Mouse (Mus musculus): ENCODE results near the gene Fgfr2. TPM values are rescaled to one million over a fixed set of nuclear protein-coding genes. Genes with fewer than 3 reads are reported as not detected.

Fgfr2 gene
- polyA plus RNA-seq, 1 experiment from 2014 or later = 11.4 TPM

GRCm38 (mm10) chr7:130757326-130757865 lies 2365.8 kb downstream of the Fgfr2 start:
- WGBS (ENCODE audit: insufficient replicate concordance) = 49% methylated on average over 11 of the region's 11 CpGs
- Histone ChIP-seq H3K27me3 (ENCODE audit: control insufficient read depth, insufficient read depth, low read depth, low read length) (no peaks in the 10 kb centered on the region), H3K36me3 (ENCODE audit: control insufficient read depth, insufficient read depth) (no peaks in the 10 kb centered on the region), H3K4me2 (ENCODE audit: low read depth, low read length) (no peak overlapping the region), H3K27ac (ENCODE audit: low read length) (no peak overlapping the region), H3K4me3 (ENCODE audit: low read depth, low read length) (no peak overlapping the region), H3K4me1 (ENCODE audit: control insufficient read depth, low read depth, low read length) (no peaks in the 10 kb centered on the region), H3K9me3 (replicated peaks; ENCODE audit: control insufficient read depth, low read length) (no peaks in the 10 kb centered on the region), H3K9ac (ENCODE audit: low read depth, low read length) (no peak overlapping the region)
- no peak for ATAC-seq (ENCODE audit: low read depth)

- ATAC-seq (ENCODE audit: low read depth) = no peak
- Histone ChIP-seq H3K4me1 (ENCODE audit: control insufficient read depth, low read depth, low read length) (no peaks in the 10 kb centered on the region), H3K4me2 (ENCODE audit: low read depth, low read length) (no peak overlapping the region), H3K9ac (ENCODE audit: low read depth, low read length) (no peak overlapping the region), H3K9me3 (replicated peaks; ENCODE audit: control insufficient read depth, low read length) (no peaks in the 10 kb centered on the region), H3K36me3 (ENCODE audit: control insufficient read depth, insufficient read depth) (no peaks in the 10 kb centered on the region), H3K27me3 (ENCODE audit: control insufficient read depth, insufficient read depth, low read depth, low read length) (no peaks in the 10 kb centered on the region), H3K4me3 (ENCODE audit: low read depth, low read length) (no peak overlapping the region), H3K27ac (ENCODE audit: low read length) (no peak overlapping the region)
- WGBS (ENCODE audit: insufficient replicate concordance) = 41% methylated on average over 7 of the region's 7 CpGs
Observed at GRCm38 (mm10) chr7:130756343-130756835, 2366.8 kb downstream of the Fgfr2 start.

DNA sequence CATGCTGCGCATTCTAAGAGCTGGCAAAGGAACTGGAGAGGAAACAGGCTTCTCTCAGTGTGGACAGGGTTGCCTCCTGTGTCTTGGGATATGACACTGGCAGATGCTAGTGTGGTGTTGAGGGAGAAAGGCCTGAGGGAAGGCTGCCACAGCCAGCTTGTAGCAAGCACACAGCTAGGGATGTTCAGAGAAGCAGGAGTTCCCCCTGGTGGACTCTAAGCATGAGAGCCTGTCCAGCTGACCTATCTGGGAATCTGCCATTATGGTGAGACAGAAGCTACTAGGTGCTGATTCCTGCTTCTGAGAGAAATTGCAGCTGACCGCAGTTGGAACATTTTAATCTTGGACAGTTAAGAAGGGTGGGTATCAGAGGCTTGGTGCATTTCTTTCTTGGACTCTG lies 2368.4 kb downstream of the Fgfr2 start:
- Histone ChIP-seq H3K36me3 (ENCODE audit: control insufficient read depth, insufficient read depth) (no peaks in the 10 kb centered on the region), H3K9ac (ENCODE audit: low read depth, low read length) (no peak overlapping the region), H3K9me3 (replicated peaks; ENCODE audit: control insufficient read depth, low read length) (no peaks in the 10 kb centered on the region), H3K4me3 (ENCODE audit: low read depth, low read length) (no peak overlapping the region), H3K27me3 (ENCODE audit: control insufficient read depth, insufficient read depth, low read depth, low read length) (no peaks in the 10 kb centered on the region), H3K27ac (ENCODE audit: low read length) (no peak overlapping the region), H3K4me2 (ENCODE audit: low read depth, low read length) (no peak overlapping the region), H3K4me1 (ENCODE audit: control insufficient read depth, low read depth, low read length) (no peaks in the 10 kb centered on the region)
- 70% methylated on average over 2 of the region's 2 CpGs for WGBS (ENCODE audit: insufficient replicate concordance)
- ATAC-seq (ENCODE audit: low read depth) = no peak

GRCm38 (mm10) chr7:130751678-130752077 lies 2371.5 kb downstream of the Fgfr2 start:
- 61% methylated on average over 8 of the region's 9 CpGs for WGBS (ENCODE audit: insufficient replicate concordance)
- no peak overlapping the region for H3K4me3 ChIP-seq (ENCODE audit: low read depth, low read length)
- no peaks in the 10 kb centered on the region for H3K9me3 ChIP-seq (replicated peaks; ENCODE audit: control insufficient read depth, low read length)
- H3K9ac ChIP-seq (ENCODE audit: low read depth, low read length) = no peak overlapping the region
- no peak overlapping the region for H3K4me2 ChIP-seq (ENCODE audit: low read depth, low read length)
- no peak for ATAC-seq (ENCODE audit: low read depth)
- H3K4me1 ChIP-seq (ENCODE audit: control insufficient read depth, low read depth, low read length) = no peaks in the 10 kb centered on the region
- H3K27ac ChIP-seq (ENCODE audit: low read length) = no peak overlapping the region
- H3K27me3 ChIP-seq (ENCODE audit: control insufficient read depth, insufficient read depth, low read depth, low read length) = no peaks in the 10 kb centered on the region
- H3K36me3 ChIP-seq (ENCODE audit: control insufficient read depth, insufficient read depth) = no peaks in the 10 kb centered on the region

DNA sequence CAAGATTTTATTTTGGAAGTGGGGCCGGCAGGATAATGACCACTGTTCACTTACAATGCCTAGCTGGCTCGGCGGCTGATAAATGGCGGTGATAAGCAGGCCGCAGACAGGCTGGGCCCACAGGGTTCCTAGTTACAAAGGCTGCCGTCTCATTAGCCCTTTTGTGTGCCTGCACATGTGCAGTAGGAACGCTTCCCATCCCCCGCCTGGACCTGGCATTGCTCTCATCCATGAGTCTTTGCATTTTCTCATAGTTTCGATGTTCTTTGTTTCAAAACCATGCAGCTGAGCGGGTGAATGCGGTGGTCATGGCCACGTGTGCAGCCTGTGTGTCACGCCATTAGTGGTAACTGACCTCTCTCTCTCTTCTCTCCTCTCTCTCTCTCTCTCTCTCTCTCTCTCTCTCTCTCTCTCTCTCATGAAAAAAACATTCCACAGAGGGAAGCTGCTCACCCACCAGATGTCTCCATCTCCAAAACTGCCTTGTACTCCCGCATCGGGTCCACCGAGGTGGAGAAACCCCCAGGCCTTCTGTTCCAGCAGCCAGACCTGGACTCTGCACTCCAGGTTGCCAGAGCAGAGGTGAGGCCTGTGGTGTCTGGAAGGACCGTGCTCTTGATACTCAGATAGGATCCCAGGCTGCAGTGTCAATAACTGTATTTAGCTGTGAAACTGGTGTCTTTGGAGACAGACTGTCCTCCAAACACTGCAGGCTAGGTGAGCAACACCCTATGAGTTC lies 2372.2 kb downstream of the Fgfr2 start:
- no peak overlapping the region for H3K27ac ChIP-seq (ENCODE audit: low read length)
- no peak overlapping the region for H3K4me2 ChIP-seq (ENCODE audit: low read depth, low read length)
- ATAC-seq (ENCODE audit: low read depth) = no peak
- no peaks in the 10 kb centered on the region for H3K4me1 ChIP-seq (ENCODE audit: control insufficient read depth, low read depth, low read length)
- no peaks in the 10 kb centered on the region for H3K36me3 ChIP-seq (ENCODE audit: control insufficient read depth, insufficient read depth)
- H3K27me3 ChIP-seq (ENCODE audit: control insufficient read depth, insufficient read depth, low read depth, low read length) = no peaks in the 10 kb centered on the region
- no peak overlapping the region for H3K9ac ChIP-seq (ENCODE audit: low read depth, low read length)
- no peak overlapping the region for H3K4me3 ChIP-seq (ENCODE audit: low read depth, low read length)
- no peaks in the 10 kb centered on the region for H3K9me3 ChIP-seq (replicated peaks; ENCODE audit: control insufficient read depth, low read length)
- WGBS (ENCODE audit: insufficient replicate concordance) = 63% methylated on average over 17 of the region's 17 CpGs

- no peak overlapping the region for H3K9ac ChIP-seq (ENCODE audit: low read depth, low read length)
Observed at GRCm38 (mm10) chr7:130749165-130749564, 2374.0 kb downstream of the Fgfr2 start.

DNA sequence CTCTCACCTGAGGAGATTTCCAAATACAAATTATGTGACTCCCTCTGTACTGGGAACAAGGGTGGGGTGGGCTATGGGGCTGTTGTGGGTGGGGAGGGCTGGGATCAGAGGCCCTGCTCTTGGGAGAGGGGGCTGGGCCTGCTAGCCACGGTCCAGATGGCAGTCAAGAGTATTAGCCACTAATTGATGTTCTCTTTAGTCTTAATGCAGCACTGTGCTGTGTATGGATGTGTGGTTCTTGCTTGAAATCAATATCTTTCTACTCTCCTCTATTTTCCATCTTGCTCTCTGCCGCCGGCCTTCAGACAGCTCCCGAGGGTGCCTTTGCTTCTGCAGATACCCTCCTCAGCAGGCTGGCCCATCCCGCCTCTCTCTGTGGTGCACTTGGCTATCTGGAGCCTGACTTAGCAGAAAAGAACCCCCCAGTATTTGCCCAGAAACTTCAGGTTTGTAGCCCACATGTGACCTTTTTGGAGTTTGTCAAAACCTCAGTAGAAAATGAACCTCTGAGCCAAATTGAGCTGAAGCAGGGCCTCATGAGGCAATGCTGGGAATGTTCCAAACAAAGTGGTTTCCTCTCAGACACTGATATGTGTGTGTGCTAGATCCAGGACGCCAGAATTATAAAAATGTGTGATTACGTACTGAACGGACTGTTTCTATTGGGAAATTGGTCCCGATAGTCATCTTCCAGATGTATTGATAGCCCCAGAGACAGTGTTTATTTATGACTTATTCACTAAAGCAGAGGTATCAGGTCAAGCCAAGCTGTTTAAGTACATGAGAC lies 2379.7 kb downstream of the Fgfr2 start:
- 70% methylated on average over 9 of the region's 9 CpGs for WGBS (ENCODE audit: insufficient replicate concordance)
- Histone ChIP-seq H3K27ac (ENCODE audit: low read length) (no peak overlapping the region), H3K4me2 (ENCODE audit: low read depth, low read length) (no peak overlapping the region), H3K27me3 (ENCODE audit: control insufficient read depth, insufficient read depth, low read depth, low read length) (no peaks in the 10 kb centered on the region), H3K4me1 (ENCODE audit: control insufficient read depth, low read depth, low read length) (no peaks in the 10 kb centered on the region), H3K36me3 (ENCODE audit: control insufficient read depth, insufficient read depth) (no peaks in the 10 kb centered on the region), H3K4me3 (ENCODE audit: low read depth, low read length) (no peak overlapping the region), H3K9me3 (replicated peaks; ENCODE audit: control insufficient read depth, low read length) (no peaks in the 10 kb centered on the region), H3K9ac (ENCODE audit: low read depth, low read length) (no peak overlapping the region)
- no peak for ATAC-seq (ENCODE audit: low read depth)

More at GRCm38 (mm10) chr7:130749165-130749564, 2374.0 kb downstream of the Fgfr2 start:
- ATAC-seq (ENCODE audit: low read depth) = no peak
- Histone ChIP-seq H3K4me3 (ENCODE audit: low read depth, low read length) (no peak overlapping the region), H3K9me3 (replicated peaks; ENCODE audit: control insufficient read depth, low read length) (no peaks in the 10 kb centered on the region), H3K27ac (ENCODE audit: low read length) (no peak overlapping the region), H3K27me3 (ENCODE audit: control insufficient read depth, insufficient read depth, low read depth, low read length) (no peaks in the 10 kb centered on the region), H3K4me2 (ENCODE audit: low read depth, low read length) (no peak overlapping the region), H3K36me3 (ENCODE audit: control insufficient read depth, insufficient read depth) (no peaks in the 10 kb centered on the region), H3K4me1 (ENCODE audit: control insufficient read depth, low read depth, low read length) (no peaks in the 10 kb centered on the region)
- 76% methylated on average over 4 of the region's 4 CpGs for WGBS (ENCODE audit: insufficient replicate concordance)

DNA sequence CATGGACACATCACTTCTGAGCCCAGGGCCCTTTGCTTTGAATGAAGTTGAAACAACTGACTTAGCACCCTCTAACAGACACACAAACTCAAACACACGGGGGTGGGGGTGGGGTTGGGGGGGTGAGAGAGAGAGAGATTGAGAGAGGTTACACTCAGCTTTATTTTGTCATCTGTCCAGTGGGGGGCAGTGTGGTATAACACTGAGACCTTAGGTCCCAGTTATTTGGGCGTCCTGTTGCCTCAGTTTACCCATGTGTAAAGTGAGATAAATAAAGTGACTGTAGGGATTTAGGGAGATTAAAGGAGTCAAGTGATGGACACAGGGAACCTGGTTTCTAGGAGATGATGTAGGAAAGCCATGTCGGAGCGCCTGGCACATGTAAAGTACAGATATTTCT lies 2382.1 kb downstream of the Fgfr2 start:
- WGBS (ENCODE audit: insufficient replicate concordance) = 56% methylated on average over 4 of the region's 4 CpGs
- no peaks in the 10 kb centered on the region for H3K4me1 ChIP-seq (ENCODE audit: control insufficient read depth, low read depth, low read length)
- no peak overlapping the region for H3K4me3 ChIP-seq (ENCODE audit: low read depth, low read length)
- H3K36me3 ChIP-seq (ENCODE audit: control insufficient read depth, insufficient read depth) = no peaks in the 10 kb centered on the region
- H3K27me3 ChIP-seq (ENCODE audit: control insufficient read depth, insufficient read depth, low read depth, low read length) = no peaks in the 10 kb centered on the region
- H3K4me2 ChIP-seq (ENCODE audit: low read depth, low read length) = no peak overlapping the region
- H3K9ac ChIP-seq (ENCODE audit: low read depth, low read length) = no peak overlapping the region
- ATAC-seq (ENCODE audit: low read depth) = no peak
- no peak overlapping the region for H3K27ac ChIP-seq (ENCODE audit: low read length)
- no peaks in the 10 kb centered on the region for H3K9me3 ChIP-seq (replicated peaks; ENCODE audit: control insufficient read depth, low read length)
